Mouse (Mus musculus): ENCODE data around the gene 9530053A07Rik.

DNA sequence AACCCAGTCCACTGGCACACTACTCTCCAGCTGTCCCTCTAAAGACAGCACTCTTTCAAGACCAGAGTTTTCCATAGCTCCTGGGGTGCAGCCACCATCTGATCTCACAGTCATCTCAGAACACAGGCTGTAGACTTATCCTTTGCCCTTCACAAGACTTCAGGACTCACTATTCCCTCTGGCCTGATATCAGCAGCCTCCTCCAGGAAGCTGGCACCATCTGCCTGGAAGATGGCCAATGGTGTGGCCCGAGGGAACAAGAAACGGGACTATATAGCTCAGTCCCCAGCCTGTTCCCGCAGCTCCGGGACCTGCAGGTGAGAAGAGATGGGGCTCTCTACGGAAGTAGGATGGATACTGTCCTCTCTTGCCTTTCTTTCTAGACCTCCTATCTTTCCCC, at the start of gene 9530053A07Rik:
- TF ChIP-seq CTCF (IDR thresholded peaks at IDR 0.05; ENCODE audit: control insufficient read depth, insufficient read depth, insufficient replicate concordance, low read depth, low read length) = no peak
- TF ChIP-seq POLR2A (IDR thresholded peaks at IDR 0.05; ENCODE audit: control insufficient read depth, low read depth, low read length) = no peak

All from testis, adult 2 months (tissue).